Mouse (Mus musculus): ENCODE results near the gene App. TPM values are rescaled to one million over a fixed set of nuclear protein-coding genes. Genes with fewer than 3 reads are reported as not detected.

The App gene
- polyA plus RNA-seq, 1 experiment from 2014 or later, result 360 TPM

DNA sequence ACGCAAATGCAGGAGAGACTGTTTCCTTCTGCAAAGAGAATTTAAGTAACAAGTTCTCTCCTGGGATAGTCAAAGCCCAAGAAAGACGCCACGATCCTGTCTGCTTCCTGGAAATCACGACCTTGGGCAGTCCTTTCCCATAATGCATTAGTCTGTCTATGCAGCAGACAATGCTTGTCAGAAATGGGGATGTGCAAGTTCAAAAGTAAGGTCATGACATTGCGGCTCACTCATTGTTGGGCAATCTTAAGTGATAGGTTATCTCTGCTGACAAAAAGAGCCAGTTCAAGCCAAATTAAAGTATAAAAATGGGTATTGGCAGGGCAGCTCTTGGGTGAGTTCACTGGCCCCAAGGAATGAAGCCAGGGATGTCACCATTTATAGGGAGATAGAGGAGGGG lies 51.6 kb downstream of the App start:
- no peak overlapping the region for H3K27ac ChIP-seq

DNA sequence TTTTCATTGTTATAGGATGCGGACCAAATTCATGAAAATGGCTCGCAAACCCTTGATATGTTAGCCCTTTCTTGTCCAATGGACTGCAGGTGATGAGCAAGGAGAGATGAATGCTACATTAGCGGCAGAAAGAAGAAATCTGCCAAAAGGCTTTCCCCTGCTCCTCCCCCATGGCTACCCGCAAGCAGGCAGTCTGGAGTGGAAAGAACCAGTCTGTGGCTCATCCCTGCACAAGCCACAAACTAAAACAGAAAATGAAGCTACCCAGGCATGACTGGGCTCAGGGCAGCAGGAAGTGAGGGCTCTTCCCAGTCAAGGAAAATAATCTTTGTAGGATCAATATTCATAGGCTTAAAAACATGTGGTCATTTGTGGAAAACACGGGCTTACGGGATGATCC lies 54.6 kb downstream of the App start:
- Histone ChIP-seq H3K36me3 (ENCODE audit: insufficient read depth, low read length) (peaks cover 7% of the 10 kb centered on the region; the same call in 1 of the 2 replicates), H3K4me3 (replicated peaks; ENCODE audit: low read depth, low read length) (no peak overlapping the region), H3K9me3 (replicated peaks; ENCODE audit: low read length) (no peaks in the 10 kb centered on the region), H3K4me1 (replicated peaks; ENCODE audit: insufficient read depth, low read length) (0 out of 2 replicates have a peak, but pooled peaks cover 4% of the 10 kb centered on the region), H3K27me3 (ENCODE audit: insufficient read depth, low read length) (no peaks in the 10 kb centered on the region), H3K27ac (no peak overlapping the region), H3K4me2 (ENCODE audit: low read length) (no peak overlapping the region), H3K9ac (ENCODE audit: low read depth, low read length) (no peak overlapping the region)
- no peak for TF ChIP-seq CTCF (IDR thresholded peaks at IDR 0.05; ENCODE audit: low read depth)
- DNase-seq (ENCODE audit: low spot score) (no peak), ATAC-seq (replicated peaks; ENCODE audit: low FRiP score, low read depth) (no peak)
- WGBS, result 91% methylated on average over 6 of the region's 6 CpGs

More for the DNA sequence above, 51.6 kb downstream of the App start:
- H3K9me3 ChIP-seq (replicated peaks; ENCODE audit: low read length), result no peaks in the 10 kb centered on the region
- no peak for ATAC-seq (replicated peaks; ENCODE audit: low FRiP score, low read depth)
- TF ChIP-seq CTCF (IDR thresholded peaks at IDR 0.05; ENCODE audit: low read depth), result no peak
- 0 out of 2 replicates have a peak, but pooled peaks cover 7% of the 10 kb centered on the region for H3K36me3 ChIP-seq (ENCODE audit: insufficient read depth, low read length)
- 72% methylated on average over 5 of the region's 5 CpGs for WGBS
- no peaks in the 10 kb centered on the region for H3K4me1 ChIP-seq (replicated peaks; ENCODE audit: insufficient read depth, low read length)
- H3K4me3 ChIP-seq (replicated peaks; ENCODE audit: low read depth, low read length), result no peak overlapping the region
- H3K27me3 ChIP-seq (ENCODE audit: insufficient read depth, low read length), result no peaks in the 10 kb centered on the region
- no peak overlapping the region for H3K4me2 ChIP-seq (ENCODE audit: low read length)
- H3K9ac ChIP-seq (ENCODE audit: low read depth, low read length), result no peak overlapping the region
- DNase-seq (ENCODE audit: low spot score), result no peak

DNA sequence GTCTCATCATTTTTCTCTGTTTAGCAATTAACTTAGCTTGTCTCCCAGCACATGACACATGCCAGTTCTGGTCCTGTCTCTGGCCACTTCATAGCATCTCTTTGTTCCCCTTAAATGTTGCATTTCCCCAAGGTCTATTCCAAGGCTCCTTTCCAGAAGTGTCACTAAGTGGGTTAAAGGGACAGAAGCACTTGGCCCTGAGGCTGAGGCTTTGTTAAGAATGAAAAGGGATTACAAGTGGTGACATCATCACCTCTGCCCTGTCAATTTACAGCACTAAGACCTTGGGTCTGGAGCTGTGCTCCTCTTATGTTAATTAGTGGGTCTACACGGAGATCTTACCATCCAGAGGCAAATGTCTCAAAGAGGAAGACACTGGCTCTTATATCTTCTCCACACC lies 56.0 kb downstream of the App start:
- ATAC-seq (replicated peaks; ENCODE audit: low FRiP score, low read depth) (no peak), DNase-seq (ENCODE audit: low spot score) (no peak)
- H3K27me3 ChIP-seq (ENCODE audit: insufficient read depth, low read length), result no peaks in the 10 kb centered on the region
- no peak overlapping the region for H3K9ac ChIP-seq (ENCODE audit: low read depth, low read length)
- H3K4me3 ChIP-seq (replicated peaks; ENCODE audit: low read depth, low read length), result no peak overlapping the region
- TF ChIP-seq CTCF (IDR thresholded peaks at IDR 0.05; ENCODE audit: low read depth), result no peak
- 56% methylated on average over 1 of the region's 1 CpGs for WGBS
- no peak overlapping the region for H3K4me2 ChIP-seq (ENCODE audit: low read length)
- peaks cover 7% of the 10 kb centered on the region; the same call in 1 of the 2 replicates for H3K36me3 ChIP-seq (ENCODE audit: insufficient read depth, low read length)
- H3K27ac ChIP-seq, result no peak overlapping the region
- peaks cover 4% of the 10 kb centered on the region; the same call in 1 of the 2 replicates for H3K4me1 ChIP-seq (replicated peaks; ENCODE audit: insufficient read depth, low read length)
- H3K9me3 ChIP-seq (replicated peaks; ENCODE audit: low read length), result no peaks in the 10 kb centered on the region

DNA sequence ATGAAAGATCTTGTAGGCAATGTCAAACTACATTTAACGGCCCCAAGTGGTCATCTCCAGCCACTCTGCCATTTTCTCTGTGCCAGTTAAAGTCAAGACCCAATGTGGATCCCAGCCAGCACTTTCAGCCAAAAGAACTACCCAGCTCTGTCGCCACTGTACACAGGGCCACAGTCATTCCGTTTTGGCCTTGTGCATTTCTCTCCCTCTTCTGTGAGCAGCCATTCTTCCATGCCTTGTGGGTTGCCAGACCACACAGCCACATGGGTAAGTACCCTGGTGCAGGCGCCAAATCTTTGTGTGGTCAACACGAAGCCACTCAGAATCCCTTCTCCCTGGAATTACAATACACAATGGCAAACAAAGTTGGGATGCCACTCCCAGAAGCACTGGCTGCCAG lies 57.7 kb downstream of the App start:
- Histone ChIP-seq H3K9me3 (replicated peaks; ENCODE audit: low read length) (no peaks in the 10 kb centered on the region), H3K27ac (no peak overlapping the region)
- ATAC-seq (replicated peaks; ENCODE audit: low FRiP score, low read depth), result no peak

DNA sequence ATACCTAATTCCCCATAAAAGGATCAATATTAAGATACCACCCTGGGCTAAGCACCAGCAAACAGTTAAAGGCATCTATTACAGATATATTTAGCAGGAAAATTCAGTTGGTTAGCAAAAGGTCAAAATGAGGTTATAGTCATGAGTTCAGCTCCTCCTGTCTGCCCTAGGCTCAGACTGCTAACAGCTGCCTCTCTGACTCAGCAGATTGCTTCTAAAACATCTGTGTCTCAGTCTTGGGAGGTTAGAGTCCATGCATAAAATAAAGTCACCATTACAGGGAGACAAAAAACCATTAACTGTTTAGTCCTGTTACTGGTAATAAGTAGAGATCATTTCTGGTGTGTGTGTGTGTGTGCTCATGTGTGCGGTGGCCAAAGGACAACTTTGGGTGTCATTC lies 58.8 kb downstream of the App start:
- H3K4me2 ChIP-seq (ENCODE audit: low read length), result no peak overlapping the region
- H3K27me3 ChIP-seq (ENCODE audit: insufficient read depth, low read length), result no peaks in the 10 kb centered on the region
- H3K4me3 ChIP-seq (replicated peaks; ENCODE audit: low read depth, low read length), result no peak overlapping the region
- H3K9me3 ChIP-seq (replicated peaks; ENCODE audit: low read length), result no peaks in the 10 kb centered on the region
- peaks cover 7% of the 10 kb centered on the region; the same call in 1 of the 2 replicates for H3K36me3 ChIP-seq (ENCODE audit: insufficient read depth, low read length)
- peaks cover 4% of the 10 kb centered on the region; the same call in 1 of the 2 replicates for H3K4me1 ChIP-seq (replicated peaks; ENCODE audit: insufficient read depth, low read length)
- peak; percentile 72 for ATAC-seq (replicated peaks; ENCODE audit: low FRiP score, low read depth)
- peak; percentile 42 for DNase-seq (ENCODE audit: low spot score)
- WGBS, result 97% methylated on average over 1 of the region's 1 CpGs
- H3K27ac ChIP-seq, result no peak overlapping the region
- H3K9ac ChIP-seq (ENCODE audit: low read depth, low read length), result no peak overlapping the region
- no peak for TF ChIP-seq CTCF (IDR thresholded peaks at IDR 0.05; ENCODE audit: low read depth)

More for the DNA sequence above, 57.7 kb downstream of the App start:
- Histone ChIP-seq H3K4me2 (ENCODE audit: low read length) (no peak overlapping the region), H3K9ac (ENCODE audit: low read depth, low read length) (no peak overlapping the region), H3K27me3 (ENCODE audit: insufficient read depth, low read length) (no peaks in the 10 kb centered on the region), H3K4me1 (replicated peaks; ENCODE audit: insufficient read depth, low read length) (peaks cover 4% of the 10 kb centered on the region; the same call in 1 of the 2 replicates), H3K4me3 (replicated peaks; ENCODE audit: low read depth, low read length) (no peak overlapping the region), H3K36me3 (ENCODE audit: insufficient read depth, low read length) (peaks cover 7% of the 10 kb centered on the region; the same call in 1 of the 2 replicates)
- WGBS, result 87% methylated on average over 5 of the region's 5 CpGs
- DNase-seq (ENCODE audit: low spot score), result no peak
- no peak for TF ChIP-seq CTCF (IDR thresholded peaks at IDR 0.05; ENCODE audit: low read depth)

DNA sequence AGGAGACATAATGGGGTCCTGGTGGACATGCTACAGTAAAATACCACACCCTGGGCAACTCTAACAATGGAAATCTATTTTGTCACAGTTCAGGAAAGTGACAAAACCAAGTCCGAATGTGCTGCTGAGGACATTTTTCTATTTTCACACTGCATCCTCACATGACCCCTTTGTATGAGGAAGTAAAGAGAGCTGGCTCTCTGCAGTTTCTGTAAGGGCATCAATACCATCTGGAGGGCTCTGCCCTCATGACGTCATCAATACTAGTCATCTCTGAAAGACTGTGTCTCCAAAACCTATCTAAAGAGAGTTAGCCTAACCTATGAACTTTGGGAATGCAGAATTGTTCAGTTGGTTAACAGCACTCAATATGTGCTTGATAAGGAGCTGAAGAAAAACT lies 59.6 kb downstream of the App start:
- peaks cover 3% of the 10 kb centered on the region; the same call in 1 of the 2 replicates for H3K36me3 ChIP-seq (ENCODE audit: insufficient read depth, low read length)
- 81% methylated on average over 2 of the region's 2 CpGs for WGBS
- H3K9me3 ChIP-seq (replicated peaks; ENCODE audit: low read length), result no peaks in the 10 kb centered on the region
- peaks cover 4% of the 10 kb centered on the region; the same call in 1 of the 2 replicates for H3K4me1 ChIP-seq (replicated peaks; ENCODE audit: insufficient read depth, low read length)
- DNase-seq (ENCODE audit: low spot score) (no peak), ATAC-seq (replicated peaks; ENCODE audit: low FRiP score, low read depth) (no peak)
- no peak overlapping the region for H3K9ac ChIP-seq (ENCODE audit: low read depth, low read length)
- no peak overlapping the region for H3K4me2 ChIP-seq (ENCODE audit: low read length)
- no peaks in the 10 kb centered on the region for H3K27me3 ChIP-seq (ENCODE audit: insufficient read depth, low read length)
- H3K27ac ChIP-seq, result no peak overlapping the region
- no peak overlapping the region for H3K4me3 ChIP-seq (replicated peaks; ENCODE audit: low read depth, low read length)
- no peak for TF ChIP-seq CTCF (IDR thresholded peaks at IDR 0.05; ENCODE audit: low read depth)

DNA sequence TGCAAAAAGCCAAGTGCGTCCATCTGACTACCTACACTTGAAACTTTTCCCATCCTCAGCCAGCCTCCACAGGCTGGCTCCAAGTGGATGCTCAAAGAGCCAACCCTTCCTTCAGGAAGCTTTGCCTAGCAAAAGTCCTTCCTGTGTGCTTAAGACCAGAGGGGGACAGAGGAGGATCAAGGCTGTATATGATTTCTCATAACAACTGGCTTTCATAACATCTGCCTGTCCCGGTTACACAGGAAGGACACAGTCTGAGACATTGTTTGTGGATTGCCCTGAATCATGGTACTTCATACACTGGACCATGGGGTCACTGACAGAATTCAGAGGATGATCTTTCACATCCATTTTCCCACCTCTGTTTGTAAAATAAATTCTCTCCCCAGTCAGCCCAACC lies 61.3 kb downstream of the App start:
- H3K9me3 ChIP-seq (replicated peaks; ENCODE audit: low read length), result no peaks in the 10 kb centered on the region
- H3K4me3 ChIP-seq (replicated peaks; ENCODE audit: low read depth, low read length), result no peak overlapping the region
- TF ChIP-seq CTCF (IDR thresholded peaks at IDR 0.05; ENCODE audit: low read depth), result no peak
- H3K36me3 ChIP-seq (ENCODE audit: insufficient read depth, low read length), result no peaks in the 10 kb centered on the region; the same call in 1 of the 2 replicates
- no peak overlapping the region for H3K9ac ChIP-seq (ENCODE audit: low read depth, low read length)
- ATAC-seq (replicated peaks; ENCODE audit: low FRiP score, low read depth) (no peak), DNase-seq (ENCODE audit: low spot score) (no peak)
- H3K4me2 ChIP-seq (ENCODE audit: low read length), result no peak overlapping the region
- H3K27ac ChIP-seq, result no peak overlapping the region
- 81% methylated on average over 2 of the region's 2 CpGs for WGBS
- H3K4me1 ChIP-seq (replicated peaks; ENCODE audit: insufficient read depth, low read length), result peaks cover 4% of the 10 kb centered on the region; the same call in 1 of the 2 replicates
- H3K27me3 ChIP-seq (ENCODE audit: insufficient read depth, low read length), result no peaks in the 10 kb centered on the region

Data from kidney, postnatal 0 days (tissue).